Mouse (Mus musculus): Measurements from ENCODE around the gene Alox8. TPM values are rescaled to one million over a fixed set of nuclear protein-coding genes. Genes with fewer than 3 reads are reported as not detected.

The Alox8 gene
- polyA plus RNA-seq, 1 experiment from 2014 or later: 0.06 TPM

- no peak for DNase-seq (ENCODE audit: low spot score)
- no peaks in the 10 kb centered on the region for H3K9me3 ChIP-seq (replicated peaks)
- H3K27me3 ChIP-seq (ENCODE audit: low read depth, poor library complexity, severe bottlenecking): no peaks in the 10 kb centered on the region
- 93% methylated on average over 2 of the region's 2 CpGs for WGBS
- H3K27ac ChIP-seq (replicated peaks): no peak overlapping the region
- no peaks in the 10 kb centered on the region for H3K4me1 ChIP-seq
- no peak overlapping the region for H3K4me3 ChIP-seq
- H3K36me3 ChIP-seq: no peaks in the 10 kb centered on the region
These were observed 25.0 kb downstream of the Alox8 start for GRCm38 (mm10) chr11:69172606-69173005.

GRCm38 (mm10) chr11:69171626-69172025 lies 26.0 kb downstream of the Alox8 start:
- 27% methylated on average over 7 of the region's 7 CpGs for WGBS
- no peak overlapping the region for H3K27ac ChIP-seq (replicated peaks)
- H3K4me1 ChIP-seq: no peaks in the 10 kb centered on the region
- H3K27me3 ChIP-seq (ENCODE audit: low read depth, poor library complexity, severe bottlenecking): no peaks in the 10 kb centered on the region
- H3K9me3 ChIP-seq (replicated peaks): no peaks in the 10 kb centered on the region
- DNase-seq (ENCODE audit: low spot score): peak; percentile 45
- H3K36me3 ChIP-seq: no peaks in the 10 kb centered on the region
- H3K4me3 ChIP-seq: no peak overlapping the region

- no peak for DNase-seq (ENCODE audit: low spot score)
- H3K4me1 ChIP-seq: no peaks in the 10 kb centered on the region
- 91% methylated on average over 12 of the region's 12 CpGs for WGBS
These were observed 28.3 kb downstream of the Alox8 start for GRCm38 (mm10) chr11:69169313-69169712.

GRCm38 (mm10) chr11:69156800-69157199 lies 40.8 kb downstream of the Alox8 start, which contains the start of gene Alox12b:
Gene Alox12b, plus strand, starts transcription at chr11:69156989.
- Histone ChIP-seq H3K9me3 (replicated peaks) (no peaks in the 10 kb centered on the region), H3K4me1 (peaks cover 10% of the 10 kb centered on the region), H3K27ac (replicated peaks) (0 out of 2 replicates have a peak within 1 kb of the TSS, but pooled peaks have one; percentile 2), H3K27me3 (ENCODE audit: low read depth, poor library complexity, severe bottlenecking) (peaks cover 47% of the 10 kb centered on the region), H3K4me3 (peak within 1 kb of the TSS; percentile 40), H3K36me3 (no peaks in the 10 kb centered on the region)
- WGBS: 3% methylated on average over 18 of the region's 18 CpGs
- DNase-seq (ENCODE audit: low spot score): peak; percentile 47

More at GRCm38 (mm10) chr11:69169313-69169712, 28.3 kb downstream of the Alox8 start:
- Histone ChIP-seq H3K4me3 (no peak overlapping the region), H3K9me3 (replicated peaks) (no peaks in the 10 kb centered on the region), H3K27ac (replicated peaks) (no peak overlapping the region), H3K36me3 (no peaks in the 10 kb centered on the region), H3K27me3 (ENCODE audit: low read depth, poor library complexity, severe bottlenecking) (peaks cover 2% of the 10 kb centered on the region; the same call in 1 of the 2 replicates)

- H3K36me3 ChIP-seq: no peaks in the 10 kb centered on the region
- H3K27ac ChIP-seq (replicated peaks): no peak overlapping the region
- no peak for DNase-seq (ENCODE audit: low spot score)
- WGBS: 68% methylated on average over 1 of the region's 1 CpGs
- peaks cover 16% of the 10 kb centered on the region for H3K4me1 ChIP-seq
- no peaks in the 10 kb centered on the region for H3K9me3 ChIP-seq (replicated peaks)
- H3K27me3 ChIP-seq (ENCODE audit: low read depth, poor library complexity, severe bottlenecking): peaks cover 55% of the 10 kb centered on the region
- H3K4me3 ChIP-seq: no peak overlapping the region
These were observed 42.3 kb downstream of the Alox8 start for GRCm38 (mm10) chr11:69155351-69155750.

GRCm38 (mm10) chr11:69153831-69154230 lies 43.8 kb downstream of the Alox8 start:
- Histone ChIP-seq H3K4me1 (peaks cover 16% of the 10 kb centered on the region), H3K27ac (replicated peaks) (no peak overlapping the region), H3K27me3 (ENCODE audit: low read depth, poor library complexity, severe bottlenecking) (peaks cover 51% of the 10 kb centered on the region), H3K4me3 (no peak overlapping the region), H3K36me3 (no peaks in the 10 kb centered on the region), H3K9me3 (replicated peaks) (no peaks in the 10 kb centered on the region)
- no peak for DNase-seq (ENCODE audit: low spot score)
- 87% methylated on average over 8 of the region's 8 CpGs for WGBS

- peak overlapping the region; percentile 32 for H3K4me3 ChIP-seq
- peaks cover 23% of the 10 kb centered on the region for H3K27me3 ChIP-seq (ENCODE audit: low read depth, poor library complexity, severe bottlenecking)
- no peak overlapping the region for H3K27ac ChIP-seq (replicated peaks)
- H3K9me3 ChIP-seq (replicated peaks): no peaks in the 10 kb centered on the region
- H3K36me3 ChIP-seq: no peaks in the 10 kb centered on the region
- peaks cover 7% of the 10 kb centered on the region for H3K4me1 ChIP-seq
- WGBS: 74% methylated on average over 6 of the region's 6 CpGs
- DNase-seq (ENCODE audit: low spot score): no peak
These were observed 46.6 kb downstream of the Alox8 start for GRCm38 (mm10) chr11:69151004-69151403.

- no peaks in the 10 kb centered on the region for H3K36me3 ChIP-seq
- peak overlapping the region; percentile 32 for H3K4me3 ChIP-seq
- H3K9me3 ChIP-seq (replicated peaks): no peaks in the 10 kb centered on the region
- WGBS: 10% methylated on average over 7 of the region's 7 CpGs
- H3K27ac ChIP-seq (replicated peaks): no peak overlapping the region
- peaks cover 7% of the 10 kb centered on the region for H3K4me1 ChIP-seq
- peaks cover 17% of the 10 kb centered on the region for H3K27me3 ChIP-seq (ENCODE audit: low read depth, poor library complexity, severe bottlenecking)
- DNase-seq (ENCODE audit: low spot score): peak; percentile 61
These were observed 47.2 kb downstream of the Alox8 start for GRCm38 (mm10) chr11:69150444-69150843.

- Histone ChIP-seq H3K4me3 (no peak overlapping the region), H3K27ac (replicated peaks) (no peak overlapping the region), H3K36me3 (no peaks in the 10 kb centered on the region), H3K27me3 (ENCODE audit: low read depth, poor library complexity, severe bottlenecking) (peaks cover 14% of the 10 kb centered on the region), H3K4me1 (peaks cover 7% of the 10 kb centered on the region), H3K9me3 (replicated peaks) (no peaks in the 10 kb centered on the region)
- no peak for DNase-seq (ENCODE audit: low spot score)
- 85% methylated on average over 6 of the region's 6 CpGs for WGBS
These were observed 47.9 kb downstream of the Alox8 start for GRCm38 (mm10) chr11:69149728-69150127.

- 93% methylated on average over 5 of the region's 5 CpGs for WGBS
- peaks cover 14% of the 10 kb centered on the region for H3K27me3 ChIP-seq (ENCODE audit: low read depth, poor library complexity, severe bottlenecking)
- no peaks in the 10 kb centered on the region for H3K36me3 ChIP-seq
- no peak overlapping the region for H3K4me3 ChIP-seq
- H3K27ac ChIP-seq (replicated peaks): no peak overlapping the region
- no peaks in the 10 kb centered on the region for H3K9me3 ChIP-seq (replicated peaks)
- H3K4me1 ChIP-seq: peaks cover 7% of the 10 kb centered on the region
- no peak for DNase-seq (ENCODE audit: low spot score)
These were observed 49.1 kb downstream of the Alox8 start for GRCm38 (mm10) chr11:69148451-69148960.

GRCm38 (mm10) chr11:69147546-69147945 lies 50.1 kb downstream of the Alox8 start:
- no peak for DNase-seq (ENCODE audit: low spot score)
- Histone ChIP-seq H3K36me3 (no peaks in the 10 kb centered on the region), H3K9me3 (replicated peaks) (no peaks in the 10 kb centered on the region), H3K27ac (replicated peaks) (no peak overlapping the region), H3K27me3 (ENCODE audit: low read depth, poor library complexity, severe bottlenecking) (peaks cover 14% of the 10 kb centered on the region), H3K4me3 (no peak overlapping the region), H3K4me1 (peaks cover 7% of the 10 kb centered on the region)
- 81% methylated on average over 7 of the region's 7 CpGs for WGBS

- H3K27ac ChIP-seq (replicated peaks): no peak overlapping the region
- WGBS: 83% methylated on average over 6 of the region's 6 CpGs
- no peaks in the 10 kb centered on the region for H3K36me3 ChIP-seq
- no peak overlapping the region for H3K4me3 ChIP-seq
- peaks cover 47% of the 10 kb centered on the region for H3K27me3 ChIP-seq (ENCODE audit: low read depth, poor library complexity, severe bottlenecking)
- DNase-seq (ENCODE audit: low spot score): no peak
- H3K4me1 ChIP-seq: peaks cover 17% of the 10 kb centered on the region
- H3K9me3 ChIP-seq (replicated peaks): no peaks in the 10 kb centered on the region
These were observed 62.3 kb downstream of the Alox8 start for GRCm38 (mm10) chr11:69135361-69135760.

- H3K27ac ChIP-seq (replicated peaks): peak overlapping the region; percentile 55; the same call in 1 of the 2 replicates
- 28% methylated on average over 8 of the region's 8 CpGs for WGBS
- peaks cover 55% of the 10 kb centered on the region for H3K27me3 ChIP-seq (ENCODE audit: low read depth, poor library complexity, severe bottlenecking)
- H3K9me3 ChIP-seq (replicated peaks): no peaks in the 10 kb centered on the region
- DNase-seq (ENCODE audit: low spot score): no peak
- H3K36me3 ChIP-seq: no peaks in the 10 kb centered on the region
- H3K4me3 ChIP-seq: peak overlapping the region; percentile 63
- peaks cover 17% of the 10 kb centered on the region for H3K4me1 ChIP-seq
These were observed 63.0 kb downstream of the Alox8 start for GRCm38 (mm10) chr11:69134622-69134968.
